Mouse (Mus musculus): Measurements from ENCODE around the gene Gm13289. TPM values are rescaled to one million over a fixed set of nuclear protein-coding genes. Genes with fewer than 3 reads are reported as not detected.
"Not testable (repeated sequence)": the region's sequence is repeated elsewhere in the genome, so short reads cannot be mapped to it uniquely, and the experiment has no call there.

Gm13289 gene
- polyA plus RNA-seq, 1 experiment = not detected

- not testable (repeated sequence) for H3K27ac ChIP-seq (ENCODE audit: insufficient read depth, low read depth, low read length); H3K4me1 ChIP-seq (ENCODE audit: control insufficient read depth, insufficient read depth, low read length); H3K4me3 ChIP-seq (ENCODE audit: insufficient read depth, low read depth, low read length)
- no CpG with 5 or more reads among the region's 28 CpGs for WGBS
Measured at GRCm38 (mm10) chr4:88791250-88791649, 14.5 kb downstream of the Gm13289 start, which contains the start of gene Gm13278. TSS of gene Gm13278 (plus strand) at chr4:88791550.

GRCm38 (mm10) chr4:88793936-88794675 is 17.4 kb downstream of the Gm13289 start, which contains the start of gene Gm13275:
TSS of gene Gm13275 (plus strand) at chr4:88794487.
- not testable (repeated sequence) for H3K4me3 ChIP-seq (ENCODE audit: insufficient read depth, low read depth, low read length); H3K27ac ChIP-seq (ENCODE audit: insufficient read depth, low read depth, low read length); H3K4me1 ChIP-seq (ENCODE audit: control insufficient read depth, insufficient read depth, low read length)
- under 1% methylated on average over 14 of the region's 52 CpGs for WGBS

DNA sequence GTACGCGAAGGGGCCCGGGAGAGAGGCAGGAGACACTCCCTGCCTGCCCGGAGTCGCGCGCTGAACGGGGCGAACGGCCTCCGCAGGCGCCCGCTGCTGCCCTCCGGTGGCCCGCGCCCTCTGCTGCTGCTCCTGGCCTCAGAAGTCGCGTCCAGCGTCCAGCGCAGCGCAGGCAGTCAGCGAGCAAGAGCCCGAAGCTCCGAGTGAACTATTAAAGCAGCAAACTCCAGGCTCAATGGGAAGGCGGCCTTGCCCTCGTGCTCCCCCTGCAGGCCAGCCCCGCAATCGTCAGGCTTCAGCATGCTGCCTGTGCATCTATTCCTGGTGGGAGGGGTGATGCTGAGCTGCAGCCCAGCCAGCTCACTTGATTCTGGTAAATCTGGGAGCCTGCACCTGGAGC is 20.4 kb downstream of the Gm13289 start, which contains the start of gene Gm13279:
Gene Gm13279 (plus strand): TSS at position 301 of the 400 bp plus-strand sequence.
- not testable (repeated sequence) for H3K4me3 ChIP-seq (ENCODE audit: insufficient read depth, low read depth, low read length); H3K4me1 ChIP-seq (ENCODE audit: control insufficient read depth, insufficient read depth, low read length); H3K27ac ChIP-seq (ENCODE audit: insufficient read depth, low read depth, low read length)
- no CpG with 5 or more reads among the region's 28 CpGs for WGBS

DNA sequence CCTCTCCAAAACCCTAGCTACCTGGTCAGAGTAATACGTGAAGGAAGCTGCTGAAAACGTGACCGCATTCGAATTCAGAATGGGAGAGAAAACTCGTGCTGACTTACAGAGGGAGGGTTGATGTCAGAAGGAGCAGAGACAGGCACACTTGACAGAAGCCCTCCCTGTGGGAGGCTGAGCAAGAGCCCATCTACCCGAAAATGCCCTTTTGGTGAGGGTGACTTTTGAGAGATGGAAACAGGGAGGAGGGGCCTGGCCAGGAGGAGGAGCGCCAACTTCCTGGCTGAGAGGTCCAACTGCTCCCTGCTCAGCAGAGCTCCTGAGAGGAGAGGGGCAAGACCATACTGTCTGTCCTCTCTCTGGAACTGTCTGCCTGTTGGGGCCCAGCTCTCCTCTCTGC is 22.6 kb downstream of the Gm13289 start, which contains the start of gene Gm13285:
Gene Gm13285 (plus strand): TSS at position 301 of the 400 bp plus-strand sequence.
- not testable (repeated sequence) for H3K27ac ChIP-seq (ENCODE audit: insufficient read depth, low read depth, low read length); H3K4me3 ChIP-seq (ENCODE audit: insufficient read depth, low read depth, low read length); H3K4me1 ChIP-seq (ENCODE audit: control insufficient read depth, insufficient read depth, low read length)
- WGBS = 23% methylated on average over 6 of the region's 7 CpGs

GRCm38 (mm10) chr4:88802954-88803353 is 26.2 kb downstream of the Gm13289 start, which contains the start of gene Gm13287:
TSS of gene Gm13287 (plus strand) at chr4:88803254.
- WGBS = no CpG with 5 or more reads among the region's 29 CpGs
- H3K27ac ChIP-seq (ENCODE audit: insufficient read depth, low read depth, low read length); H3K4me1 ChIP-seq (ENCODE audit: control insufficient read depth, insufficient read depth, low read length): not testable (repeated sequence)

DNA sequence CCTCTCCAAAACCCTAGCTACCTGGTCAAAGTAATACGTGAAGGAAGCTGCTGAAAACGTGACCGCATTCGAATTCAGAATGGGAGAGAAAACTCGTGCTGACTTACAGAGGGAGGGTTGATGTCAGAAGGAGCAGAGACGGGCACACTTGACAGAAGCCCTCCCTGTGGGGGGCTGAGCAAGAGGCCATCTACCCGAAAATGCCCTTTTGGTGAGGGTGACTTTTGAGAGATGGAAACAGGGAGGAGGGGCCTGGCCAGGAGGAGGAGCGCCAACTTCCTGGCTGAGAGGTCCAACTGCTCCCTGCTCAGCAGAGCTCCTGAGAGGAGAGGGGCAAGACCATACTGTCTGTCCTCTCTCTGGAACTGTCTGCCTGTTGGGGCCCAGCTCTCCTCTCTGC is 28.5 kb downstream of the Gm13289 start, which contains the start of gene Gm13288:
Gene Gm13288 (plus strand): TSS at position 301 of the 400 bp plus-strand sequence.
- H3K27ac ChIP-seq (ENCODE audit: insufficient read depth, low read depth, low read length); H3K4me1 ChIP-seq (ENCODE audit: control insufficient read depth, insufficient read depth, low read length): not testable (repeated sequence)
- peak within 1 kb of the TSS; percentile 39 for H3K4me3 ChIP-seq (ENCODE audit: insufficient read depth, low read depth, low read length)
- no CpG with 5 or more reads among the region's 8 CpGs for WGBS

More at GRCm38 (mm10) chr4:88802954-88803353, 26.2 kb downstream of the Gm13289 start, which contains the start of gene Gm13287:
- not testable (repeated sequence) for H3K4me3 ChIP-seq (ENCODE audit: insufficient read depth, low read depth, low read length)

DNA sequence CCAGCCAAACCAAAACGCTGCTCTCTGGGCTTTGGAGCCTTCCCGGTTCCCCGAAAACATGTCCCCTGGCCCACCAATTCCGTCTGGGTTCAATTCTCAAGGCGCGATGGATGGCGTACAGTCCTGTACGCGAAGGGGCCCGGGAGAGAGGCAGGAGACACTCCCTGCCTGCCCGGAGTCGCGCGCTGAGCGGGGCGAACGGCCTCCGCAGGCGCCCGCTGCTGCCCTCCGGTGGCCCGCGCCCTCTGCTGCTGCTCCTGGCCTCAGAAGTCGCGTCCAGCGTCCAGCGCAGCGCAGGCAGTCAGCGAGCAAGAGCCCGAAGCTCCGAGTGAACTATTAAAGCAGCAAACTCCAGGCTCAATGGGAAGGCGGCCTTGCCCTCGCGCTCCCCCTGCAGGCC is 29.0 kb downstream of the Gm13289 start:
- not testable (repeated sequence) for H3K4me1 ChIP-seq (ENCODE audit: control insufficient read depth, insufficient read depth, low read length); H3K27ac ChIP-seq (ENCODE audit: insufficient read depth, low read depth, low read length)
- peak overlapping the region; percentile 39 for H3K4me3 ChIP-seq (ENCODE audit: insufficient read depth, low read depth, low read length)
- 0% methylated on average over 16 of the region's 34 CpGs for WGBS

DNA sequence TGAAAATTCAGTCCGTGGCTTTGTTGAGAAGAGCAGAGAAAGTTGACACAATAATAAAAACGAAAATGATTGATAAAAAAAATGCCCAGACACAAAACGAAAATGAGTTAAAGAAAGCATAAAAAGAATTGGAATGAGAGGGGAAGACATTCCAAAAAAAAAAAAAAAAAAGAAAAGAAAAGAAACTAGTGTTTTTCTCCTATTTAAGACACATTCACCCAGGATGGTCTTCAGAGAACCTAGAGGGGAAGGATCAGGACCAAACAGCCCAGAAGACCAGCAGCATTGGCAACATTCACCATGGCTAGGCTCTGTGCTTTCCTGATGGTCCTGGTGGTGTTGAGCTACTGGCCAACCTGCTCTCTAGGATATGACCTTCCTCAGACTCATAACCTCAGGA is 39.2 kb downstream of the Gm13289 start, which contains the start of gene Ifna7:
Gene Ifna7 (plus strand): TSS at position 301 of the 400 bp plus-strand sequence.
- Histone ChIP-seq H3K4me3 (ENCODE audit: insufficient read depth, low read depth, low read length) (no peak within 1 kb of the TSS), H3K27ac (ENCODE audit: insufficient read depth, low read depth, low read length) (no peak within 1 kb of the TSS), H3K4me1 (ENCODE audit: control insufficient read depth, insufficient read depth, low read length) (no peaks in the 10 kb centered on the region)
- TF ChIP-seq CTCF (IDR thresholded peaks at IDR 0.05; ENCODE audit: insufficient read depth, low read depth, low read length) (no peak), POLR2A (IDR thresholded peaks at IDR 0.05; ENCODE audit: insufficient read depth, low read depth, low read length) (no peak)
- 72% methylated on average over 3 of the region's 3 CpGs for WGBS

DNA sequence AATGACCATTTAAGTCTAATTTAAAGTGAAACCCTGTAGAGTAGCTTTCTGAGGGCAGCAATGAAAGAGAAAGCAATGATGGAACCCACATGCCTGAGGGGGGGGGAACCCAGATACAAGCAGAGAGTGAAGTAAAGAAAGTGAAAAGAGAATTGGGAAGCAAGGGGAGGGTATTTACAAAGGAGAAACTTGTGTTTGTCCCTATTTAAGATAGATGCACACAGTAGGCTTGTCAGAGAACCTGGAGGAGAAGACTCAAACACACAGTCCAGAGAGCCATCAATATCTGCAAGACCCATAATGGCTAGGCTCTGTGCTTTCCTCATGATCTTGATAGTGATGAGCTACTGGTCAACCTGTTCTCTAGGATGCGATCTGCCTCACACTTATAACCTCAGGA is 42.9 kb downstream of the Gm13289 start, which contains the start of gene Ifna11:
Gene Ifna11 (plus strand): TSS at position 301 of the 400 bp plus-strand sequence.
- 89% methylated on average over 1 of the region's 1 CpGs for WGBS
- TF ChIP-seq POLR2A (IDR thresholded peaks at IDR 0.05; ENCODE audit: insufficient read depth, low read depth, low read length) (no peak), CTCF (IDR thresholded peaks at IDR 0.05; ENCODE audit: insufficient read depth, low read depth, low read length) (no peak)
- H3K4me1 ChIP-seq (ENCODE audit: control insufficient read depth, insufficient read depth, low read length) = no peaks in the 10 kb centered on the region
- no peak within 1 kb of the TSS for H3K27ac ChIP-seq (ENCODE audit: insufficient read depth, low read depth, low read length)
- H3K4me3 ChIP-seq (ENCODE audit: insufficient read depth, low read depth, low read length) = no peak within 1 kb of the TSS

DNA sequence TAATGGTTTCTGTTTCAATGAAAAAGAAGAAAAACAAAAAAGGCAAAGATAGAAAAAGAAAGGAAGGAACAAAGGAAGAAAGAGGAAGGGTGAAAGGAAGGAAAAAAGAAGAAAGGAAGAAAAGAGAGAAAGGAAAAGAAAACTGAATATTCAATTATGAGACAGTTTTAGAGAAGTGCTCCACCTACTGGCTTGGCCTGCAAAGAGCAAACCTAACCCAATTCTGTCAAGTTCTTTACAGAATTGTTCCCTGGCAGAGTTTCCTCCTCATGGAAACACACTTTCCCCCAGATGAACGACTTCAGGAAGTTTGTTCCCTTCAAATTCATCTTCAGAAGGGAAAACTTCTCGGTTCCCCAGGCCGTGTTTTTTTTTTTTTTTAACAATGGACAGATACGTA is 46.3 kb downstream of the Gm13289 start:
- TF ChIP-seq POLR2A (IDR thresholded peaks at IDR 0.05; ENCODE audit: insufficient read depth, low read depth, low read length) (no peak), CTCF (IDR thresholded peaks at IDR 0.05; ENCODE audit: insufficient read depth, low read depth, low read length) (no peak)
- 26% methylated on average over 4 of the region's 4 CpGs for whole genome bisulfite sequencing

More for the DNA sequence above, 46.3 kb downstream of the Gm13289 start:
- Histone ChIP-seq H3K27ac (ENCODE audit: insufficient read depth, low read depth, low read length) (no peak overlapping the region), H3K4me3 (ENCODE audit: insufficient read depth, low read depth, low read length) (no peak overlapping the region), H3K4me1 (ENCODE audit: control insufficient read depth, insufficient read depth, low read length) (no peaks in the 10 kb centered on the region)

Other genes starting within 250 kb of the Gm13289 start
- not detected in 2 replicates for gene Ifna15, start 218.7 kb upstream of the Gm13289 start, polyA plus RNA-seq (2012; ENCODE audit: insufficient read depth, insufficient read length, low replicate concordance, missing spikeins)
- not detected in 2 replicates for gene Ifna14, start 205.1 kb upstream of the Gm13289 start, polyA plus RNA-seq (2012; ENCODE audit: insufficient read depth, insufficient read length, low replicate concordance, missing spikeins)
- gene Ifna9, start 184.5 kb upstream of the Gm13289 start, polyA plus RNA-seq (2012; ENCODE audit: insufficient read depth, insufficient read length, low replicate concordance, missing spikeins) = not detected in 2 replicates
- gene Ifna12, start 173.5 kb upstream of the Gm13289 start, polyA plus RNA-seq (2012; ENCODE audit: insufficient read depth, insufficient read length, low replicate concordance, missing spikeins) = not detected in 2 replicates
- gene C87499, start 142.5 kb upstream of the Gm13289 start, polyA plus RNA-seq (2012; ENCODE audit: insufficient read depth, insufficient read length, low replicate concordance, missing spikeins) = not detected in 2 replicates
- gene Ifna13, start 132.5 kb upstream of the Gm13289 start, polyA plus RNA-seq (2012; ENCODE audit: insufficient read depth, insufficient read length, low replicate concordance, missing spikeins) = not detected in 2 replicates
- not detected in 2 replicates for gene Ifna16, start 100.0 kb upstream of the Gm13289 start, polyA plus RNA-seq (2012; ENCODE audit: insufficient read depth, insufficient read length, low replicate concordance, missing spikeins)
- gene Ifna2, start 93.0 kb upstream of the Gm13289 start, polyA plus RNA-seq (2012; ENCODE audit: insufficient read depth, insufficient read length, low replicate concordance, missing spikeins) = not detected in 2 replicates
- gene Ifnab, start 85.6 kb upstream of the Gm13289 start, polyA plus RNA-seq (2012; ENCODE audit: insufficient read depth, insufficient read length, low replicate concordance, missing spikeins) = not detected in 2 replicates
- not detected in 2 replicates for gene Gm26566, start 55.1 kb upstream of the Gm13289 start, polyA plus RNA-seq (2012; ENCODE audit: insufficient read depth, insufficient read length, low replicate concordance, missing spikeins)
- gene Klhl9, start 54.5 kb upstream of the Gm13289 start, polyA plus RNA-seq (2012; ENCODE audit: insufficient read depth, insufficient read length, low replicate concordance, missing spikeins) = not detected in 2 replicates
- not detected in 2 replicates for gene Gm13271, start 22.1 kb upstream of the Gm13289 start, polyA plus RNA-seq (2012; ENCODE audit: insufficient read depth, insufficient read length, low replicate concordance, missing spikeins)
- gene Gm13283, start 16.8 kb upstream of the Gm13289 start, polyA plus RNA-seq (2012; ENCODE audit: insufficient read depth, insufficient read length, low replicate concordance, missing spikeins) = not detected in 2 replicates
- gene Gm13290, start 3.1 kb upstream of the Gm13289 start, polyA plus RNA-seq (2012; ENCODE audit: insufficient read depth, insufficient read length, low replicate concordance, missing spikeins) = not detected in 2 replicates
- gene Gm13272, start 2.9 kb downstream of the Gm13289 start, polyA plus RNA-seq (2012; ENCODE audit: insufficient read depth, insufficient read length, low replicate concordance, missing spikeins) = not detected in 2 replicates
- gene Ifnz, start 5.2 kb downstream of the Gm13289 start, polyA plus RNA-seq (2012; ENCODE audit: insufficient read depth, insufficient read length, low replicate concordance, missing spikeins) = not detected in 2 replicates
- gene Gm13276, start 8.8 kb downstream of the Gm13289 start, polyA plus RNA-seq (2012; ENCODE audit: insufficient read depth, insufficient read length, low replicate concordance, missing spikeins) = not detected in 2 replicates
- gene Gm13277, start 11.7 kb downstream of the Gm13289 start, polyA plus RNA-seq (2012; ENCODE audit: insufficient read depth, insufficient read length, low replicate concordance, missing spikeins) = not detected in 2 replicates
- not detected in 2 replicates for gene Gm13278, start 14.6 kb downstream of the Gm13289 start, polyA plus RNA-seq (2012; ENCODE audit: insufficient read depth, insufficient read length, low replicate concordance, missing spikeins)
- not detected in 2 replicates for gene Gm13275, start 17.6 kb downstream of the Gm13289 start, polyA plus RNA-seq (2012; ENCODE audit: insufficient read depth, insufficient read length, low replicate concordance, missing spikeins)
- not detected in 2 replicates for gene Gm13279, start 20.5 kb downstream of the Gm13289 start, polyA plus RNA-seq (2012; ENCODE audit: insufficient read depth, insufficient read length, low replicate concordance, missing spikeins)
- not detected in 2 replicates for gene Gm13285, start 22.7 kb downstream of the Gm13289 start, polyA plus RNA-seq (2012; ENCODE audit: insufficient read depth, insufficient read length, low replicate concordance, missing spikeins)
- gene Gm13287, start 26.3 kb downstream of the Gm13289 start, polyA plus RNA-seq (2012; ENCODE audit: insufficient read depth, insufficient read length, low replicate concordance, missing spikeins) = not detected in 2 replicates
- not detected in 2 replicates for gene Gm13288, start 28.6 kb downstream of the Gm13289 start, polyA plus RNA-seq (2012; ENCODE audit: insufficient read depth, insufficient read length, low replicate concordance, missing spikeins)
- gene Ifna7, start 39.3 kb downstream of the Gm13289 start, polyA plus RNA-seq (2012; ENCODE audit: insufficient read depth, insufficient read length, low replicate concordance, missing spikeins) = not detected in 2 replicates
- not detected in 2 replicates for gene Ifna11, start 43.0 kb downstream of the Gm13289 start, polyA plus RNA-seq (2012; ENCODE audit: insufficient read depth, insufficient read length, low replicate concordance, missing spikeins)
- gene Ifna6, start 50.5 kb downstream of the Gm13289 start, polyA plus RNA-seq (2012; ENCODE audit: insufficient read depth, insufficient read length, low replicate concordance, missing spikeins) = not detected in 2 replicates
- not detected in 2 replicates for gene Ifna5, start 58.6 kb downstream of the Gm13289 start, polyA plus RNA-seq (2012; ENCODE audit: insufficient read depth, insufficient read length, low replicate concordance, missing spikeins)
- gene Ifna4, start 64.9 kb downstream of the Gm13289 start, polyA plus RNA-seq (2012; ENCODE audit: insufficient read depth, insufficient read length, low replicate concordance, missing spikeins) = not detected in 2 replicates
- gene Ifna1, start 73.2 kb downstream of the Gm13289 start, polyA plus RNA-seq (2012; ENCODE audit: insufficient read depth, insufficient read length, low replicate concordance, missing spikeins) = not detected in 2 replicates
- gene Ifne, start 103.3 kb downstream of the Gm13289 start, polyA plus RNA-seq (2012; ENCODE audit: insufficient read depth, insufficient read length, low replicate concordance, missing spikeins) = not detected in 2 replicates